Mouse (Mus musculus) ES-E14 (cell line): ENCODE data around the gene Evi2b. TPM values are rescaled to one million over a fixed set of nuclear protein-coding genes. Genes with fewer than 3 reads are reported as not detected.

Source experiments
- DNase-seq: peaks from one replicate; pipeline ENCODE4 v3.0.0-alpha.2; 2013; ENCODE audit warnings: low read depth, low spot score
- H3K27ac ChIP-seq: 2 replicates; pipeline ENCODE4 v1.5.1; 2012; ENCODE audit warnings: low read depth, mild to moderate bottlenecking, low read length, moderate library complexity, mixed read lengths; ENCODE audit not compliant: poor library complexity, insufficient read depth, severe bottlenecking
- H3K36me3 ChIP-seq: 2 replicates; pipeline ENCODE4 v1.6.1; 2012; ENCODE audit warnings: mild to moderate bottlenecking, low read length, moderate library complexity, mixed read lengths; ENCODE audit not compliant: control insufficient read depth, poor library complexity, insufficient read depth, severe bottlenecking
- H3K4me1 ChIP-seq, 2 experiments: fragments of 150-350 bp in 1 of 2; sonication (generic) in 1 of 2; 2 replicates each; pipeline ENCODE4 v1.6.1; 2012; ENCODE audit warnings: low read length in 2 of 2, mild to moderate bottlenecking in 1 of 2, mixed read lengths in 1 of 2; ENCODE audit not compliant: control insufficient read depth in 2 of 2, insufficient read depth in 2 of 2, poor library complexity in 1 of 2
- H3K4me3 ChIP-seq, 2 experiments: fragments of 150-350 bp in 1 of 2; sonication (generic) in 1 of 2; 2 replicates each; pipeline ENCODE4 v1.5.1; 2012; ENCODE audit warnings: low read length in 2 of 2, low read depth in 1 of 2, mild to moderate bottlenecking in 1 of 2, mixed read lengths in 1 of 2; ENCODE audit not compliant: insufficient read depth in 1 of 2, poor library complexity in 1 of 2, severe bottlenecking in 1 of 2
- H3K9ac ChIP-seq: 2 replicates; pipeline ENCODE4 v1.6.1; 2012; ENCODE audit warnings: low read depth, mild to moderate bottlenecking, low read length, mixed read lengths; ENCODE audit not compliant: poor library complexity, insufficient read depth, severe bottlenecking
- H3K9me3 ChIP-seq: fragments of 150-350 bp; sonication (generic); 2 replicates; pipeline ENCODE4 v1.6.1; 2012; ENCODE audit warnings: low read depth, mild to moderate bottlenecking, low read length; ENCODE audit not compliant: control insufficient read depth, insufficient read depth
- CHD2 ChIP-seq: IDR thresholded peaks from 2 replicates; pipeline ENCODE4 v1.6.1; 2014; ENCODE audit warnings: mild to moderate bottlenecking, low read depth, low read length, inconsistent platforms
- HCFC1 ChIP-seq: IDR thresholded peaks from 2 replicates; pipeline ENCODE4 v1.6.1; 2012; ENCODE audit warnings: low read length, inconsistent platforms, borderline replicate concordance; ENCODE audit not compliant: insufficient read depth
- MAFK ChIP-seq: IDR thresholded peaks from 2 replicates; pipeline ENCODE4 v1.6.1; 2014; ENCODE audit warnings: mild to moderate bottlenecking, low read depth, low read length, inconsistent platforms; ENCODE audit not compliant: insufficient read depth
- ZC3H11A ChIP-seq: IDR thresholded peaks from 2 replicates; pipeline ENCODE4 v1.6.1; 2012; ENCODE audit warnings: low read depth, mild to moderate bottlenecking, inconsistent platforms, low read length, borderline replicate concordance
- ZNF384 ChIP-seq: IDR thresholded peaks from 2 replicates; pipeline ENCODE4 v1.6.1; 2012; ENCODE audit warnings: low read depth, low read length, inconsistent platforms
- in situ Hi-C, 2 experiments: fragments of 600-800 bp; cut with MboI; formaldehyde crosslinking; loops; one replicate each; pipeline ENCODE4 v1.15.1; 2025; ENCODE audit warnings: low sequenced_read_pairs in 2 of 2, inconsistent platforms in 1 of 2; ENCODE audit not compliant: unreplicated experiment in 2 of 2
- total RNA-seq: library from RNA; depleted of rRNA; stranded (reverse); fragments of 300-350 nt; gene quantifications from 2 replicates; pipeline ENCODE4 v1.2.3, GENCODE M21; 2012

Evi2b gene
- total RNA-seq, 1 experiment, result not detected

- Histone ChIP-seq H3K36me3 (peaks cover 4% of the 10 kb centered on the region; the same call in 1 of the 2 replicates), H3K9ac (no peak overlapping the region), H3K27ac (no peak overlapping the region), H3K4me1 (no peaks in the 10 kb centered on the region), H3K9me3 (no peaks in the 10 kb centered on the region), H3K4me3 (no peak overlapping the region)
- in situ Hi-C loops, result no loop called here
- TF ChIP-seq CHD2, result no peak
- no peak for TF ChIP-seq MAFK
- no peak for TF ChIP-seq ZC3H11A
- no peak for DNase-seq
Measured at GRCm38 (mm10) chr11:79529736-79530135, 6.2 kb upstream of the Evi2b start.

DNA sequence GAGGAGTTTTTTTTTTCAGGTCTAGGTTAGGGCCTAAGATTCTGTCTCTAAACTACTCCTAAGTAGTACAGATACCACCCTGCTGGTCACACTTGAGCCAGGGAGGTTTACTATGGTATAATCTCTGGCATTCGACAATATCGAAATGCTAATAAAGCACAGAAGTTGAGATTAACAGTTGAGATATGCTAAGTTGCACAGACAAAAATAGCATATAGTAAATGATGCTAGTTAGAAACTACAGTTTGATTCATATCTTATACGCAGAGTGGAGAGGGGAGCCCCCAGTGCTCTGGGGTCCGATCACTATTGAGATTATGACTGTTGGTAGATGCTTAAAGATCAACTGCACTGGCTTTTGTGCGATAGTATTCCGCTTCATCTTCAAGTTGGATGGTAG lies 5.7 kb upstream of the Evi2b start:
- no peak for DNase-seq
- Histone ChIP-seq H3K9ac (no peak overlapping the region), H3K4me1 (no peaks in the 10 kb centered on the region), H3K36me3 (peaks cover 4% of the 10 kb centered on the region; the same call in 1 of the 2 replicates), H3K9me3 (no peaks in the 10 kb centered on the region), H3K27ac (no peak overlapping the region), H3K4me3 (no peak overlapping the region)
- in situ Hi-C loops, result no loop called here
- TF ChIP-seq ZNF384, result no peak
- no peak for TF ChIP-seq HCFC1
- no peak for TF ChIP-seq MAFK
- TF ChIP-seq CHD2, result no peak
- TF ChIP-seq ZC3H11A, result no peak

DNA sequence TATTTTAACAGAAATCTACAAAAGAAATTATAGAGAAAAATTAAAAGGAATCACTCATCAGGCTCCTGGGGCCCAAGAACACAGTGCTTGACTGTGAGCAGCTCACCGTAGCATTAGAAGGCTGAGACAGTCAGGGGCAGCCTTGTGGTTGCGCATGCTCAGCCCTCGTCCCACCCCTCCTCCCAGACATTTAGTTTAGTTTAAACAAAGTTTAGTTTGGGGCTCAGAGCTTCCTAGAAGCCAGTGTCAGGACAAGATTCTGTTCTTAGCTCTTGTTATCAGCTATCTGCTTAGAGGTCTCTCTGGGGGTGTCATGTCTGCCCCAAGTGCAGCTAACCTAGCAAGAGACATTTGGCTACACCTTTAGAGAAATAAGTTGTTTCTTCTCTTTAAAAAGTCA lies 5.0 kb upstream of the Evi2b start:
- peaks cover 2% of the 10 kb centered on the region; the same call in 1 of the 2 replicates for H3K36me3 ChIP-seq
- H3K4me3 ChIP-seq, result no peak overlapping the region
- in situ Hi-C loops, result no loop called here
- no peak overlapping the region for H3K27ac ChIP-seq
- no peak overlapping the region for H3K9ac ChIP-seq
- no peak for DNase-seq
- H3K9me3 ChIP-seq, result no peaks in the 10 kb centered on the region
- H3K4me1 ChIP-seq, result no peaks in the 10 kb centered on the region
- TF ChIP-seq MAFK (no peak), ZNF384 (no peak)

GRCm38 (mm10) chr11:79527739-79528384 lies 4.3 kb upstream of the Evi2b start:
- H3K4me1 ChIP-seq, result no peaks in the 10 kb centered on the region
- no peak overlapping the region for H3K27ac ChIP-seq
- H3K9me3 ChIP-seq, result no peaks in the 10 kb centered on the region
- peaks cover 2% of the 10 kb centered on the region; the same call in 1 of the 2 replicates for H3K36me3 ChIP-seq
- no peak for DNase-seq
- TF ChIP-seq CHD2 (no peak), ZNF384 (no peak), ZC3H11A (no peak), MAFK (no peak), HCFC1 (no peak)
- H3K4me3 ChIP-seq, result no peak overlapping the region
- in situ Hi-C loops, result no loop called here
- no peak overlapping the region for H3K9ac ChIP-seq
